Mouse (Mus musculus): Measurements from ENCODE around the gene Fn3k. TPM values are rescaled to one million over a fixed set of nuclear protein-coding genes. Genes with fewer than 3 reads are reported as not detected.

Fn3k gene
- polyA plus RNA-seq, 1 experiment from 2014 or later = 1.0 TPM

- Histone ChIP-seq H3K9ac (peak within 1 kb of the TSS; percentile 78), H3K4me3 (peak within 1 kb of the TSS; percentile 83), H3K27me3 (no peaks in the 10 kb centered on the region), H3K4me2 (peak within 1 kb of the TSS; percentile 87), H3K9me3 (no peaks in the 10 kb centered on the region), H3K4me1 (peaks cover 15% of the 10 kb centered on the region), H3K36me3 (no peaks in the 10 kb centered on the region), H3K27ac (peak within 1 kb of the TSS; percentile 73)
- 2% methylated on average over 28 of the region's 28 CpGs for WGBS
- ATAC-seq (ENCODE audit: borderline replicate concordance, extremely low read depth, low FRiP score, low TSS enrichment) = peak; percentile 100
These were observed 13.7 kb upstream of the Fn3k start, which contains the start of gene Fn3krp for GRCm38 (mm10) chr11:121420830-121421552. Fn3krp (plus strand) TSS chr11:121421401.

GRCm38 (mm10) chr11:121421553-121422173 lies 13.1 kb upstream of the Fn3k start:
- Histone ChIP-seq H3K4me2 (peak overlapping the region; percentile 87), H3K9me3 (no peaks in the 10 kb centered on the region), H3K36me3 (no peaks in the 10 kb centered on the region), H3K9ac (peak overlapping the region; percentile 78), H3K4me1 (peaks cover 15% of the 10 kb centered on the region), H3K27me3 (no peaks in the 10 kb centered on the region), H3K27ac (peak overlapping the region; percentile 43), H3K4me3 (peak overlapping the region; percentile 83)
- 2% methylated on average over 28 of the region's 28 CpGs for WGBS
- no peak; the same call in none of the 2 replicates for ATAC-seq (ENCODE audit: borderline replicate concordance, extremely low read depth, low FRiP score, low TSS enrichment)

- H3K4me2 ChIP-seq = no peak overlapping the region
- no peak; the same call in 1 of the 2 replicates for ATAC-seq (ENCODE audit: borderline replicate concordance, extremely low read depth, low FRiP score, low TSS enrichment)
These were observed 1.3 kb upstream of the Fn3k start for GRCm38 (mm10) chr11:121433397-121433796.

GRCm38 (mm10) chr11:121437236-121437635 lies 2.5 kb downstream of the Fn3k start:
- ATAC-seq (ENCODE audit: borderline replicate concordance, extremely low read depth, low FRiP score, low TSS enrichment) = no peak
- 67% methylated on average over 5 of the region's 5 CpGs for WGBS
- H3K9ac ChIP-seq = no peak overlapping the region

More at GRCm38 (mm10) chr11:121433397-121433796, 1.3 kb upstream of the Fn3k start:
- Histone ChIP-seq H3K4me1 (peaks cover 14% of the 10 kb centered on the region; the same call in 1 of the 2 replicates), H3K9ac (no peak overlapping the region), H3K27ac (no peak overlapping the region), H3K27me3 (peaks cover 4% of the 10 kb centered on the region; the same call in 1 of the 2 replicates), H3K4me3 (no peak overlapping the region), H3K36me3 (peaks cover 5% of the 10 kb centered on the region; the same call in 1 of the 2 replicates), H3K9me3 (no peaks in the 10 kb centered on the region)
- 74% methylated on average over 4 of the region's 4 CpGs for WGBS

GRCm38 (mm10) chr11:121439686-121440292 lies 5.1 kb downstream of the Fn3k start:
- no peak for ATAC-seq (ENCODE audit: borderline replicate concordance, extremely low read depth, low FRiP score, low TSS enrichment)
- 61% methylated on average over 5 of the region's 5 CpGs for WGBS
- H3K27ac ChIP-seq = no peak overlapping the region

More at GRCm38 (mm10) chr11:121437236-121437635, 2.5 kb downstream of the Fn3k start:
- no peak overlapping the region for H3K27ac ChIP-seq
- no peaks in the 10 kb centered on the region for H3K36me3 ChIP-seq
- no peaks in the 10 kb centered on the region for H3K9me3 ChIP-seq
- peaks cover 14% of the 10 kb centered on the region; the same call in 1 of the 2 replicates for H3K4me1 ChIP-seq
- H3K27me3 ChIP-seq = peaks cover 4% of the 10 kb centered on the region; the same call in 1 of the 2 replicates
- H3K4me3 ChIP-seq = no peak overlapping the region
- H3K4me2 ChIP-seq = no peak overlapping the region

GRCm38 (mm10) chr11:121441653-121442052 lies 6.9 kb downstream of the Fn3k start:
- H3K27me3 ChIP-seq = no peaks in the 10 kb centered on the region
- ATAC-seq (ENCODE audit: borderline replicate concordance, extremely low read depth, low FRiP score, low TSS enrichment) = no peak
- no peaks in the 10 kb centered on the region for H3K9me3 ChIP-seq
- no peak overlapping the region for H3K4me3 ChIP-seq
- H3K36me3 ChIP-seq = no peaks in the 10 kb centered on the region
- H3K9ac ChIP-seq = no peak overlapping the region
- 79% methylated on average over 4 of the region's 4 CpGs for WGBS
- no peak overlapping the region for H3K27ac ChIP-seq
- H3K4me1 ChIP-seq = no peaks in the 10 kb centered on the region
- no peak overlapping the region for H3K4me2 ChIP-seq

More at GRCm38 (mm10) chr11:121439686-121440292, 5.1 kb downstream of the Fn3k start:
- H3K4me2 ChIP-seq = no peak overlapping the region
- no peak overlapping the region for H3K4me3 ChIP-seq
- no peaks in the 10 kb centered on the region for H3K9me3 ChIP-seq
- no peak overlapping the region for H3K9ac ChIP-seq
- 0 out of 2 replicates have a peak, but pooled peaks cover 5% of the 10 kb centered on the region for H3K4me1 ChIP-seq
- no peaks in the 10 kb centered on the region for H3K36me3 ChIP-seq
- H3K27me3 ChIP-seq = peaks cover 4% of the 10 kb centered on the region; the same call in 1 of the 2 replicates

GRCm38 (mm10) chr11:121442076-121442475 lies 7.4 kb downstream of the Fn3k start:
- whole genome bisulfite sequencing = 44% methylated on average over 2 of the region's 2 CpGs
- no peak overlapping the region for H3K27ac ChIP-seq
- no peak overlapping the region for H3K9ac ChIP-seq

GRCm38 (mm10) chr11:121451216-121451726 lies 16.6 kb downstream of the Fn3k start:
- H3K4me3 ChIP-seq = peak overlapping the region; percentile 99
- peaks cover 17% of the 10 kb centered on the region for H3K4me1 ChIP-seq
- H3K27ac ChIP-seq = no peak overlapping the region
- WGBS = 25% methylated on average over 9 of the region's 9 CpGs
- H3K36me3 ChIP-seq = 0 out of 2 replicates have a peak, but pooled peaks cover 7% of the 10 kb centered on the region
- H3K27me3 ChIP-seq = no peaks in the 10 kb centered on the region
- H3K9ac ChIP-seq = peak overlapping the region; percentile 33
- H3K9me3 ChIP-seq = no peaks in the 10 kb centered on the region
- ATAC-seq (ENCODE audit: borderline replicate concordance, extremely low read depth, low FRiP score, low TSS enrichment) = 0 out of 2 replicates have a peak, but pooled peaks have one; percentile 14
- H3K4me2 ChIP-seq = peak overlapping the region; percentile 77

More at GRCm38 (mm10) chr11:121442076-121442475, 7.4 kb downstream of the Fn3k start:
- Histone ChIP-seq H3K36me3 (no peaks in the 10 kb centered on the region), H3K4me3 (no peak overlapping the region), H3K9me3 (no peaks in the 10 kb centered on the region), H3K4me2 (no peak overlapping the region), H3K4me1 (no peaks in the 10 kb centered on the region), H3K27me3 (no peaks in the 10 kb centered on the region)
- ATAC-seq (ENCODE audit: borderline replicate concordance, extremely low read depth, low FRiP score, low TSS enrichment) = no peak

- H3K27me3 ChIP-seq = no peaks in the 10 kb centered on the region
- WGBS = under 1% methylated on average over 58 of the region's 58 CpGs
These were observed 17.3 kb downstream of the Fn3k start, which contains the start of gene Tbcd for GRCm38 (mm10) chr11:121451753-121452635. Tbcd (plus strand) TSS chr11:121451949.

GRCm38 (mm10) chr11:121457874-121458273 lies 23.2 kb downstream of the Fn3k start:
- peaks cover 4% of the 10 kb centered on the region; the same call in 1 of the 2 replicates for H3K4me1 ChIP-seq
- H3K4me3 ChIP-seq = no peak overlapping the region
- no peak for ATAC-seq (ENCODE audit: borderline replicate concordance, extremely low read depth, low FRiP score, low TSS enrichment)
- H3K27ac ChIP-seq = no peak overlapping the region
- H3K36me3 ChIP-seq = peaks cover 35% of the 10 kb centered on the region
- H3K9ac ChIP-seq = no peak overlapping the region
- WGBS = 90% methylated on average over 3 of the region's 3 CpGs
- no peaks in the 10 kb centered on the region for H3K9me3 ChIP-seq
- H3K27me3 ChIP-seq = no peaks in the 10 kb centered on the region
- no peak overlapping the region for H3K4me2 ChIP-seq

More at GRCm38 (mm10) chr11:121451753-121452635, 17.3 kb downstream of the Fn3k start, which contains the start of gene Tbcd:
- Histone ChIP-seq H3K4me1 (peaks cover 17% of the 10 kb centered on the region), H3K36me3 (0 out of 2 replicates have a peak, but pooled peaks cover 7% of the 10 kb centered on the region), H3K9ac (peak within 1 kb of the TSS; percentile 56), H3K27ac (peak within 1 kb of the TSS; percentile 29; the same call in 1 of the 2 replicates), H3K9me3 (no peaks in the 10 kb centered on the region), H3K4me2 (peak within 1 kb of the TSS; percentile 77), H3K4me3 (peak within 1 kb of the TSS; percentile 99)
- ATAC-seq (ENCODE audit: borderline replicate concordance, extremely low read depth, low FRiP score, low TSS enrichment) = peak; percentile 97
